Mouse (Mus musculus) liver, adult 2 months (tissue): ENCODE measurements around the gene Lpgat1. TPM values are rescaled to one million over a fixed set of nuclear protein-coding genes. Genes with fewer than 3 reads are reported as not detected.

Experiments
- DNase-seq: peaks from one replicate; pipeline ENCODE4 v3.0.0-alpha.2; 2011; ENCODE audit warnings: low read depth, low spot score; ENCODE audit errors: extremely low read depth
- H3K27ac ChIP-seq: fragments of 200-500 bp; replicated peaks from 2 replicates; pipeline ENCODE4 v1.5.1; 2012; ENCODE audit warnings: low read depth, mild to moderate bottlenecking, control low read depth, inconsistent platforms, low read length; ENCODE audit not compliant: insufficient read depth
- H3K27me3 ChIP-seq: fragments of 200-500 bp; 2 replicates; pipeline ENCODE4 v1.6.1; 2012; ENCODE audit warnings: mild to moderate bottlenecking, moderate library complexity, low read length, inconsistent platforms; ENCODE audit not compliant: control insufficient read depth, insufficient read depth
- H3K36me3 ChIP-seq: fragments of 200-500 bp; 2 replicates; pipeline ENCODE4 v1.6.1; 2012; ENCODE audit warnings: low read length, inconsistent platforms; ENCODE audit not compliant: control insufficient read depth, insufficient read depth
- H3K4me1 ChIP-seq: fragments of 200-500 bp; 2 replicates; pipeline ENCODE4 v1.6.1; 2011; ENCODE audit warnings: low read length; ENCODE audit not compliant: control insufficient read depth, insufficient read depth
- H3K4me3 ChIP-seq: fragments of 200-500 bp; 2 replicates; pipeline ENCODE4 v1.5.1; 2011; ENCODE audit warnings: low read depth, mild to moderate bottlenecking, control low read depth, low read length, moderate library complexity; ENCODE audit not compliant: insufficient read depth
- H3K79me2 ChIP-seq: fragments of 200-500 bp; 2 replicates; pipeline ENCODE4 v1.6.1; 2012; ENCODE audit warnings: inconsistent platforms, mild to moderate bottlenecking, low read length, moderate library complexity; ENCODE audit not compliant: control insufficient read depth, insufficient read depth
- H3K9ac ChIP-seq: fragments of 200-500 bp; 2 replicates; pipeline ENCODE4 v1.6.1; 2012; ENCODE audit warnings: low read depth, mild to moderate bottlenecking, control low read depth, inconsistent platforms, low read length
- CTCF ChIP-seq: fragments of 200-500 bp; IDR thresholded peaks from 2 replicates; pipeline ENCODE4 v1.5.1; 2011; ENCODE audit warnings: low read depth, low read length, control low read depth
- POLR2A ChIP-seq: fragments of 200-500 bp; IDR thresholded peaks from 2 replicates; pipeline ENCODE4 v1.6.1; 2011; ENCODE audit warnings: low read length, control low read depth; ENCODE audit not compliant: insufficient read depth; ENCODE audit errors: extremely low read depth
- WGBS: fragments of 180-500 bp; shearing (Covaris S2); methylation state at CpG from one replicate; pipeline ENCODE4 v1.1.7; 2018; 5-methylcytosine and 5-hydroxymethylcytosine counted together
- polyA plus RNA-seq: library from polyadenylated mRNA; depleted of rRNA; stranded (reverse); fragments of >200 nt; gene quantifications from 2 replicates; pipeline ENCODE4 v1.2.3, GENCODE M21; 2012
- total RNA-seq: library from RNA; depleted of rRNA; stranded (reverse); fragments of >200 nt; gene quantifications from 2 replicates; pipeline ENCODE4 v1.2.3, GENCODE M21; 2014

Gene Lpgat1
- total and polyA plus RNA-seq, 2 experiments = 19.8 to 82.1 TPM

- H3K4me3 ChIP-seq = no peak overlapping the region
- no peak for TF ChIP-seq CTCF
- H3K79me2 ChIP-seq = no peaks in the 10 kb centered on the region
- peaks cover 12% of the 10 kb centered on the region for H3K4me1 ChIP-seq
- no peaks in the 10 kb centered on the region for H3K36me3 ChIP-seq
- no peak overlapping the region for H3K27ac ChIP-seq
- 83% methylated on average over 5 of the region's 5 CpGs for WGBS
- no peak overlapping the region for H3K9ac ChIP-seq
- no peak for DNase-seq
- H3K27me3 ChIP-seq = no peaks in the 10 kb centered on the region
These were observed 87.1 kb downstream of the Lpgat1 start for GRCm38 (mm10) chr1:191804747-191805146.

- Histone ChIP-seq H3K4me3 (no peak overlapping the region), H3K4me1 (peaks cover 12% of the 10 kb centered on the region), H3K27ac (no peak overlapping the region), H3K9ac (no peak overlapping the region), H3K36me3 (no peaks in the 10 kb centered on the region), H3K27me3 (no peaks in the 10 kb centered on the region), H3K79me2 (no peaks in the 10 kb centered on the region)
- TF ChIP-seq CTCF (no peak), POLR2A (no peak)
- 86% methylated on average over 6 of the region's 6 CpGs for WGBS
- DNase-seq = no peak
These were observed 88.2 kb downstream of the Lpgat1 start for GRCm38 (mm10) chr1:191805788-191806187.

- peaks cover 12% of the 10 kb centered on the region for H3K4me1 ChIP-seq
- 97% methylated on average over 4 of the region's 4 CpGs for WGBS
- no peaks in the 10 kb centered on the region for H3K79me2 ChIP-seq
- TF ChIP-seq POLR2A (no peak), CTCF (no peak)
- no peak overlapping the region for H3K4me3 ChIP-seq
- no peak for DNase-seq
- H3K9ac ChIP-seq = no peak overlapping the region
- no peaks in the 10 kb centered on the region for H3K27me3 ChIP-seq
- H3K27ac ChIP-seq = no peak overlapping the region
- H3K36me3 ChIP-seq = no peaks in the 10 kb centered on the region
These were observed 89.1 kb downstream of the Lpgat1 start for GRCm38 (mm10) chr1:191806740-191807139.

- TF ChIP-seq POLR2A (no peak), CTCF (no peak)
- no peak for DNase-seq
- Histone ChIP-seq H3K4me1 (peaks cover 6% of the 10 kb centered on the region; the same call in 1 of the 2 replicates), H3K4me3 (no peak overlapping the region), H3K9ac (no peak overlapping the region), H3K79me2 (no peaks in the 10 kb centered on the region), H3K27ac (no peak overlapping the region), H3K36me3 (no peaks in the 10 kb centered on the region), H3K27me3 (no peaks in the 10 kb centered on the region)
- 89% methylated on average over 7 of the region's 7 CpGs for WGBS
These were observed 90.3 kb downstream of the Lpgat1 start for GRCm38 (mm10) chr1:191807979-191808378.

GRCm38 (mm10) chr1:191808688-191809223 is 91.1 kb downstream of the Lpgat1 start:
- no peak overlapping the region for H3K27ac ChIP-seq
- no peak for DNase-seq
- WGBS = 71% methylated on average over 12 of the region's 12 CpGs

GRCm38 (mm10) chr1:191811774-191812173 is 94.1 kb downstream of the Lpgat1 start:
- TF ChIP-seq POLR2A = no peak
- no peak for TF ChIP-seq CTCF

More at GRCm38 (mm10) chr1:191808688-191809223, 91.1 kb downstream of the Lpgat1 start:
- no peak overlapping the region for H3K4me3 ChIP-seq
- TF ChIP-seq CTCF (no peak), POLR2A (no peak)
- H3K36me3 ChIP-seq = no peaks in the 10 kb centered on the region
- no peaks in the 10 kb centered on the region for H3K79me2 ChIP-seq
- H3K27me3 ChIP-seq = no peaks in the 10 kb centered on the region
- H3K4me1 ChIP-seq = no peaks in the 10 kb centered on the region
- H3K9ac ChIP-seq = no peak overlapping the region

More at GRCm38 (mm10) chr1:191811774-191812173, 94.1 kb downstream of the Lpgat1 start:
- DNase-seq = no peak
- Histone ChIP-seq H3K27me3 (no peaks in the 10 kb centered on the region), H3K79me2 (no peaks in the 10 kb centered on the region), H3K27ac (no peak overlapping the region), H3K4me3 (no peak overlapping the region), H3K9ac (no peak overlapping the region), H3K4me1 (no peaks in the 10 kb centered on the region), H3K36me3 (no peaks in the 10 kb centered on the region)
- 92% methylated on average over 12 of the region's 12 CpGs for WGBS
